ENCODE assay signal across 8 mouse cellular contexts in the genomic region with DNA sequence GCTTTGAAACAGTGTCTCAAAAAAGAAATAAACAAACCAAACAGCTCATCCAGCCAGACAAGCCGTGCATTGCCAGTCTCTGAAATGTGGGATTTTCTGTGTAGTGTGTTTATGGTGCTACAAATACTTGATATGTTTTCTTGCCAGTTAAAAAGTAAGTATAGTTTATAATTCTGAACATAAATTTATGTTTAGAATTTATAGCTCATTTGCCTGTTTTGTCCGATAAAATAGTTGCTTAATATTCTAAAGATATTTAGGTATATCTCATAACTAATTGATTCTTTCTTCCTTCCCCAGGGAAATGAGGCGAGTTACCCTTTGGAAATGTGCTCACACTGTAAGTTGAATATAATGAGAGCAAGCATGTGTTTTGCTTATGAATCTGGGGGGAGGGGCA. TPM values are rescaled to one million over a fixed set of nuclear protein-coding genes. Genes with fewer than 3 reads are reported as not detected.
DNase-seq lines count a peak whose midpoint lies in the region; ATAC-seq and TF ChIP-seq lines count a peak whose summit lies in the region.

A gene (plus strand): TSS at position 301 of the 400 bp plus-strand sequence.

- no peaks in the 10 kb centered on the region for H3K9me3 ChIP-seq in heart, embryonic 14.5 days (ENCODE audit: control insufficient read depth, low read length)

- H3K36me3 ChIP-seq in heart, adult 2 months (ENCODE audit: control insufficient read depth, insufficient read depth, low read length): peaks cover 5% of the 10 kb centered on the region
- peaks cover 7% of the 10 kb centered on the region; the same call in 1 of the 2 replicates for H3K36me3 ChIP-seq in heart, embryonic 14.5 days (ENCODE audit: control insufficient read depth, insufficient read depth, low read length)

- no peak within 1 kb of the TSS for H3K27ac ChIP-seq in heart, adult 2 months
- H3K27ac ChIP-seq in heart, embryonic 14.5 days (replicated peaks in 1 of 2; ENCODE audit: control insufficient read depth in 1 of 2, insufficient read depth in 1 of 2, low read depth in 2 of 2, low read length in 2 of 2): no peak within 1 kb of the TSS

- ATAC-seq in heart, embryonic 14.5 days (ENCODE audit: insufficient number of reproducible peaks, insufficient read depth, low FRiP score, low read depth): no peak
- no peak for ATAC-seq in megakaryocyte progenitor cell, adult 5-6 weeks (replicated peaks; ENCODE audit: poor library complexity)
- no peak for ATAC-seq in cerebellum, adult (ENCODE audit: insufficient number of reproducible peaks, low FRiP score, low TSS enrichment)

- H3K4me3 ChIP-seq in heart, adult 2 months: no peak within 1 kb of the TSS
- no peak within 1 kb of the TSS for H3K4me3 ChIP-seq in heart, embryonic 14.5 days (ENCODE audit: control insufficient read depth in 1 of 2, insufficient read depth in 1 of 2, low read depth in 1 of 2, low read length in 2 of 2)

- H3K4me2 ChIP-seq in heart, embryonic 14.5 days (ENCODE audit: low read length): no peak within 1 kb of the TSS

- H3K79me2 ChIP-seq in heart, adult 2 months (replicated peaks; ENCODE audit: control insufficient read depth, insufficient read depth, low read length): peaks cover 5% of the 10 kb centered on the region

- H3K9ac ChIP-seq in heart, adult 2 months (ENCODE audit: low read depth, low read length): no peak within 1 kb of the TSS
- no peak within 1 kb of the TSS for H3K9ac ChIP-seq in heart, embryonic 14.5 days (ENCODE audit: low read length)

- no peak for TF ChIP-seq POLR2A in heart, adult 2 months (IDR thresholded peaks at IDR 0.05; ENCODE audit: insufficient read depth, low read depth, low read length)

- H3K27me3 ChIP-seq in heart, adult 2 months (ENCODE audit: control insufficient read depth, insufficient read depth, low read length): no peaks in the 10 kb centered on the region
- no peaks in the 10 kb centered on the region for H3K27me3 ChIP-seq in heart, embryonic 14.5 days (ENCODE audit: control insufficient read depth, insufficient read depth, low read length)

- intact Hi-C loops in heart, adult 2 months (cut with DNase I): no loop called here
- intact Hi-C loops in left cerebral cortex, postnatal 36 days (cut with DNase I): no loop called here

- DNase-seq in heart, adult 2 months: no peak
- no peak for DNase-seq in heart, adult 11 months
- DNase-seq in adrenal gland, adult 8-10 months: no peak
- no peak for DNase-seq in left cerebral cortex, adult 8-10 months (ENCODE audit: low spot score in 2 of 2)
- no peak for DNase-seq in left cerebral cortex, postnatal 36 days (ENCODE audit: low spot score in 2 of 2)

- TF ChIP-seq EP300 in heart, adult 2 months (IDR thresholded peaks at IDR 0.05; ENCODE audit: insufficient read depth, low read depth, low read length): no peak

- peaks cover 2% of the 10 kb centered on the region for H3K4me1 ChIP-seq in heart, adult 2 months (ENCODE audit: control insufficient read depth, insufficient read depth, low read length)
- H3K4me1 ChIP-seq in heart, embryonic 14.5 days (ENCODE audit: control insufficient read depth in 2 of 2, insufficient read depth in 2 of 2, low read length in 2 of 2): no peaks in the 10 kb centered on the region

- WGBS in heart, adult 2 months: 72% methylated on average over 3 of the region's 3 CpGs
- WGBS in heart, embryonic 14.5 days: 88% methylated on average over 3 of the region's 3 CpGs

- no peak for TF ChIP-seq CTCF in heart, adult 2 months (IDR thresholded peaks at IDR 0.05)

RNA-seq across cellular contexts. Expression of the gene that starts here (rescaled TPM):
- total RNA-seq in heart, adult 2 months (2021): 10 to 100 TPM; 11.0 to 11.4 TPM
- 7.8 and 10.3 TPM in 2 replicates for polyA plus RNA-seq in heart, adult 2 months (2012; rRNA removed)
- 10 to 100 TPM; 17.0 to 21.0 (median 17.6) TPM for total RNA-seq in adrenal gland, adult 8-10 months (2022)
- 18.0 and 20.4 TPM in 2 replicates for polyA plus RNA-seq in heart, embryonic 14.5 days (2014; fragmentation: Nextera tagmentation; extraction: Ambion mirVana)
- 20.9 and 26.9 TPM in 2 replicates for total RNA-seq in megakaryocyte progenitor cell, adult 5-6 weeks (2015)
- 24.2 and 39.1 TPM in 2 replicates for total RNA-seq in megakaryocyte progenitor cell, adult 5-6 weeks (2017)
- total RNA-seq in left cerebral cortex, adult 8-10 months (2022): 10 to 100 TPM in 1 of 4 experiments, 1 to 10 TPM in 3; 7.3 to 10.4 (median 9.1) TPM
- 1 to 10 TPM; 8.0 to 8.6 TPM for total RNA-seq in left cerebral cortex, postnatal 36 days (2021)
